Mouse (Mus musculus): Measurements from ENCODE around the gene A930018P22Rik.
A peak's percentile ranks its signal among the peaks of the same experiment; 100 is the strongest.

The A930018P22Rik gene

DNA sequence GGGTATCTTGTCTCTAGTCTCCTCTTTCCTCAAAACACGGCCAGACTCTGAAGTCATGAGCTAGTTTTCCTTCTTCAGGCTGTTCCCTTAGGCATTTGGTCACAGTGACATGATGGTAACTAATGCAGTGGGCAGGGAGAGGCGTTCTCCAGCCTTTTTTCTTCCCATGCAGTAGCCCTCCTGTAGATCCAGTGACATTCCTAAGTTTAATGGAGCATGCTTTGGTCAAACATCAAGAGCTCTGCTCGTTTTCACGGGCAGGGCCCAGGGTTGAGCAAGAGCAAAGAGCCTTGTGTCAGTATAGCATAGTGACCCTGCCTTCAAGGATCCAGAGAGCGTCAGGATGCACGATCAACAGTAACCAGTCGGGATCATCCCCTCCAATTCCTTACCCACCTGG lies 40.8 kb downstream of the A930018P22Rik start:
- DNase-seq (ENCODE audit: low spot score in 2 of 2): no peak

- no peak for DNase-seq (ENCODE audit: low spot score in 2 of 2)
These were observed 41.5 kb downstream of the A930018P22Rik start for GRCm38 (mm10) chr2:104163978-104164487.

- DNase-seq (ENCODE audit: low spot score in 2 of 2): no peak
These were observed 43.1 kb downstream of the A930018P22Rik start for GRCm38 (mm10) chr2:104165631-104166030.

DNA sequence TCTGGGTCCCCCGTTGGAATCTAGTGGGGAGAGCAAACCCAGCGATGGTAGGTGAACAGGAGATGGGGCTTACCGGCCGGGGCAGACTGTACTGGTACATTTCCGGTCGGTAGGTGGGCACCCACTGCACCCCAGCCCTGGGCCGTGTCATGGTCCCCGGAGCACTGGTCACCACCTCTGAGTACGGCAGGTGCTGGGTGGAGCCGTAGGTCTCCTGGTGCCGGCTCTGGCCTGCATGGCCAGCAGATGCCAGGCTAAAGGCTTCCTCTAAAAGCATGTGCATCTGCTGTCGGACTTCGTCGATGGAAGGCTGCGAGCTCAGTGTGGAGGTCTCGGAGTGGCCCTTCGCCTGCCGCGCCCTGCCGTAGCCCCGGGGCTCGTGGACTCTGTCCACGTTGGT lies 45.2 kb downstream of the A930018P22Rik start:
- DNase-seq (ENCODE audit: low spot score in 2 of 2): no peak

- no peak for DNase-seq (ENCODE audit: low spot score in 2 of 2)
These were observed 45.8 kb downstream of the A930018P22Rik start for GRCm38 (mm10) chr2:104168186-104168896.

- peak; percentile 47 to 55 for DNase-seq (ENCODE audit: low spot score in 2 of 2)
These were observed 50.3 kb downstream of the A930018P22Rik start for GRCm38 (mm10) chr2:104172695-104173348.

GRCm38 (mm10) chr2:104173431-104173830 lies 50.9 kb downstream of the A930018P22Rik start:
- no peak for DNase-seq (ENCODE audit: low spot score in 2 of 2)
